Mouse (Mus musculus) testis, adult 2 months (tissue): Measurements from ENCODE around the gene Ccdc152.

ENCODE experiments used
- CTCF ChIP-seq: fragments of 200-500 bp; IDR thresholded peaks from 2 replicates; pipeline ENCODE4 v1.5.1; 2012; ENCODE audit warnings: low read depth, mild to moderate bottlenecking, inconsistent platforms, low read length, moderate library complexity; ENCODE audit not compliant: control insufficient read depth, insufficient read depth, insufficient replicate concordance
- POLR2A ChIP-seq: fragments of 200-500 bp; IDR thresholded peaks from 2 replicates; pipeline ENCODE4 v1.6.1; 2012; ENCODE audit warnings: low read depth, mild to moderate bottlenecking, inconsistent platforms, low read length, moderate library complexity; ENCODE audit not compliant: control insufficient read depth

GRCm38 (mm10) chr15:3293477-3293876 is 9.8 kb downstream of the Ccdc152 start:
- TF ChIP-seq POLR2A (no peak), CTCF (no peak)
